Mouse (Mus musculus) liver, embryonic 12.5 days (tissue): ENCODE data around the gene Pgap3. TPM values are rescaled to one million over a fixed set of nuclear protein-coding genes. Genes with fewer than 3 reads are reported as not detected.

Experiments used
- ATAC-seq: fragments of 200-750 bp; cut with Nextera tagmentation; 2 replicates; pipeline ENCODE4 v1.8.0; 2017; ENCODE audit warnings: moderate number of reproducible peaks, mild to moderate bottlenecking, moderate library complexity
- H3K27ac ChIP-seq: fragments of 300-500 bp; sonication (generic); 2 replicates; pipeline ENCODE4 v1.5.1; 2016; ENCODE audit warnings: mild to moderate bottlenecking
- H3K27me3 ChIP-seq: fragments of 300-500 bp; sonication (generic); replicated peaks from 2 replicates; pipeline ENCODE4 v1.6.1; 2016; ENCODE audit warnings: mild to moderate bottlenecking, moderate library complexity
- H3K36me3 ChIP-seq: fragments of 300-500 bp; sonication (generic); 2 replicates; pipeline ENCODE4 v1.6.1; 2016; ENCODE audit warnings: mild to moderate bottlenecking, moderate library complexity
- H3K4me1 ChIP-seq: fragments of 300-500 bp; sonication (generic); 2 replicates; pipeline ENCODE4 v1.6.1; 2016
- H3K4me2 ChIP-seq: fragments of 300-500 bp; sonication (generic); 2 replicates; pipeline ENCODE4 v1.6.1; 2016; ENCODE audit warnings: mild to moderate bottlenecking, moderate library complexity
- H3K4me3 ChIP-seq: fragments of 300-500 bp; sonication (generic); 2 replicates; pipeline ENCODE4 v1.5.1; 2016; ENCODE audit warnings: mild to moderate bottlenecking, moderate library complexity
- H3K9ac ChIP-seq: fragments of 300-500 bp; sonication (generic); 2 replicates; pipeline ENCODE4 v1.6.1; 2016; ENCODE audit warnings: mild to moderate bottlenecking, moderate library complexity
- H3K9me3 ChIP-seq: fragments of 300-500 bp; sonication (generic); replicated peaks from 2 replicates; pipeline ENCODE4 v1.6.1; 2016; ENCODE audit warnings: mild to moderate bottlenecking, moderate library complexity
- WGBS: fragments of 180-500 bp; shearing (Covaris S2); methylation state at CpG from one replicate; pipeline ENCODE4 v1.1.7; 2016; ENCODE audit not compliant: insufficient replicate concordance; 5-methylcytosine and 5-hydroxymethylcytosine counted together
- polyA plus RNA-seq: library from polyadenylated mRNA; unstranded; fragments of >200 nt; fragmentation: Nextera tagmentation; extraction: Ambion mirVana; gene quantifications from 2 replicates; pipeline ENCODE4 v1.2.1, GENCODE M21; 2016

The Pgap3 gene
- polyA plus RNA-seq, 1 experiment from 2014 or later: 3.5 TPM

- no peak for ATAC-seq
- Histone ChIP-seq H3K27me3 (no peaks in the 10 kb centered on the region), H3K9me3 (no peaks in the 10 kb centered on the region), H3K4me3 (no peak overlapping the region), H3K4me2 (no peak overlapping the region), H3K4me1 (peaks cover 9% of the 10 kb centered on the region), H3K9ac (no peak overlapping the region), H3K36me3 (0 out of 2 replicates have a peak, but pooled peaks cover 17% of the 10 kb centered on the region), H3K27ac (no peak overlapping the region)
- 68% methylated on average over 9 of the region's 9 CpGs for WGBS
Observed at GRCm38 (mm10) chr11:98435723-98436122, 35.4 kb upstream of the Pgap3 start.

- no peak for ATAC-seq
- Histone ChIP-seq H3K27me3 (0 out of 2 replicates have a peak, but pooled peaks cover 5% of the 10 kb centered on the region), H3K4me2 (no peak overlapping the region), H3K4me3 (no peak overlapping the region), H3K27ac (no peak overlapping the region), H3K36me3 (peaks cover 24% of the 10 kb centered on the region; the same call in 1 of the 2 replicates), H3K4me1 (no peaks in the 10 kb centered on the region), H3K9me3 (no peaks in the 10 kb centered on the region), H3K9ac (no peak overlapping the region)
- 54% methylated on average over 9 of the region's 9 CpGs for WGBS
Observed at GRCm38 (mm10) chr11:98431743-98432502, 31.6 kb upstream of the Pgap3 start.

- Histone ChIP-seq H3K9me3 (no peaks in the 10 kb centered on the region), H3K36me3 (peaks cover 15% of the 10 kb centered on the region; the same call in 1 of the 2 replicates), H3K27ac (no peak overlapping the region), H3K4me2 (no peak overlapping the region), H3K27me3 (0 out of 2 replicates have a peak, but pooled peaks cover 9% of the 10 kb centered on the region), H3K9ac (no peak overlapping the region), H3K4me3 (no peak overlapping the region), H3K4me1 (no peaks in the 10 kb centered on the region)
- 81% methylated on average over 5 of the region's 5 CpGs for WGBS
- no peak for ATAC-seq
Observed at GRCm38 (mm10) chr11:98428436-98428835, 28.1 kb upstream of the Pgap3 start.

- Histone ChIP-seq H3K9ac (no peak overlapping the region), H3K9me3 (no peaks in the 10 kb centered on the region), H3K4me2 (no peak overlapping the region), H3K27me3 (peaks cover 14% of the 10 kb centered on the region; the same call in 1 of the 2 replicates), H3K4me3 (no peak overlapping the region), H3K27ac (no peak overlapping the region), H3K4me1 (no peaks in the 10 kb centered on the region), H3K36me3 (peaks cover 22% of the 10 kb centered on the region; the same call in 1 of the 2 replicates)
- no peak for ATAC-seq
- WGBS: 74% methylated on average over 7 of the region's 7 CpGs
Observed at GRCm38 (mm10) chr11:98426592-98426991, 26.3 kb upstream of the Pgap3 start.

GRCm38 (mm10) chr11:98418939-98419547, 18.8 kb upstream of the Pgap3 start:
- WGBS: 61% methylated on average over 10 of the region's 10 CpGs
- Histone ChIP-seq H3K27me3 (peaks cover 65% of the 10 kb centered on the region), H3K9ac (no peak overlapping the region), H3K4me3 (no peak overlapping the region), H3K36me3 (peaks cover 10% of the 10 kb centered on the region; the same call in 1 of the 2 replicates), H3K27ac (no peak overlapping the region), H3K4me1 (peaks cover 9% of the 10 kb centered on the region; the same call in 1 of the 2 replicates), H3K4me2 (no peak overlapping the region), H3K9me3 (no peaks in the 10 kb centered on the region)
- ATAC-seq: no peak

GRCm38 (mm10) chr11:98418273-98418672, 18.0 kb upstream of the Pgap3 start:
- peaks cover 10% of the 10 kb centered on the region; the same call in 1 of the 2 replicates for H3K36me3 ChIP-seq
- 63% methylated on average over 6 of the region's 6 CpGs for WGBS
- no peak overlapping the region for H3K4me2 ChIP-seq
- peaks cover 73% of the 10 kb centered on the region for H3K27me3 ChIP-seq
- H3K9me3 ChIP-seq: no peaks in the 10 kb centered on the region
- H3K4me3 ChIP-seq: no peak overlapping the region
- H3K9ac ChIP-seq: no peak overlapping the region
- no peak overlapping the region for H3K27ac ChIP-seq
- H3K4me1 ChIP-seq: peaks cover 13% of the 10 kb centered on the region; the same call in 1 of the 2 replicates
- ATAC-seq: no peak

GRCm38 (mm10) chr11:98417074-98417473, 16.8 kb upstream of the Pgap3 start:
- H3K4me1 ChIP-seq: peaks cover 13% of the 10 kb centered on the region; the same call in 1 of the 2 replicates
- no peak overlapping the region for H3K9ac ChIP-seq
- no peak for ATAC-seq
- H3K36me3 ChIP-seq: peaks cover 2% of the 10 kb centered on the region; the same call in 1 of the 2 replicates
- H3K4me3 ChIP-seq: no peak overlapping the region
- no peak overlapping the region for H3K27ac ChIP-seq
- WGBS: 43% methylated on average over 1 of the region's 1 CpGs
- no peaks in the 10 kb centered on the region for H3K9me3 ChIP-seq
- peaks cover 84% of the 10 kb centered on the region for H3K27me3 ChIP-seq
- no peak overlapping the region for H3K4me2 ChIP-seq

GRCm38 (mm10) chr11:98414162-98414561, 13.9 kb upstream of the Pgap3 start:
- WGBS: 34% methylated on average over 2 of the region's 2 CpGs
- H3K9ac ChIP-seq: no peak overlapping the region
- H3K9me3 ChIP-seq: no peaks in the 10 kb centered on the region
- peak overlapping the region; percentile 60; the same call in 1 of the 2 replicates for H3K4me2 ChIP-seq
- no peaks in the 10 kb centered on the region for H3K36me3 ChIP-seq
- peaks cover 90% of the 10 kb centered on the region for H3K27me3 ChIP-seq
- no peak overlapping the region for H3K27ac ChIP-seq
- peaks cover 16% of the 10 kb centered on the region for H3K4me1 ChIP-seq
- ATAC-seq: no peak
- H3K4me3 ChIP-seq: no peak overlapping the region

GRCm38 (mm10) chr11:98413731-98414130, 13.4 kb upstream of the Pgap3 start:
- H3K4me3 ChIP-seq: peak overlapping the region; percentile 60; the same call in 1 of the 2 replicates
- H3K4me1 ChIP-seq: peaks cover 21% of the 10 kb centered on the region
- no peak overlapping the region for H3K27ac ChIP-seq

GRCm38 (mm10) chr11:98412797-98413301, 12.6 kb upstream of the Pgap3 start:
- H3K4me3 ChIP-seq: peak overlapping the region; percentile 60
- H3K4me2 ChIP-seq: peak overlapping the region; percentile 60
- peak overlapping the region; percentile 58 for H3K9ac ChIP-seq
- WGBS: under 1% methylated on average over 40 of the region's 40 CpGs
- H3K27me3 ChIP-seq: peaks cover 86% of the 10 kb centered on the region
- H3K4me1 ChIP-seq: peaks cover 23% of the 10 kb centered on the region
- H3K27ac ChIP-seq: peak overlapping the region; percentile 56; the same call in 1 of the 2 replicates
- H3K36me3 ChIP-seq: no peaks in the 10 kb centered on the region
- no peaks in the 10 kb centered on the region for H3K9me3 ChIP-seq
- no peak for ATAC-seq

More at GRCm38 (mm10) chr11:98413731-98414130, 13.4 kb upstream of the Pgap3 start:
- Histone ChIP-seq H3K36me3 (no peaks in the 10 kb centered on the region), H3K9ac (no peak overlapping the region), H3K4me2 (peak overlapping the region; percentile 60), H3K27me3 (peaks cover 90% of the 10 kb centered on the region), H3K9me3 (no peaks in the 10 kb centered on the region)
- 31% methylated on average over 7 of the region's 7 CpGs for WGBS
- no peak for ATAC-seq

- ATAC-seq: peak; percentile 55
- peak within 1 kb of the TSS; percentile 58 for H3K9ac ChIP-seq
- H3K27ac ChIP-seq: peak within 1 kb of the TSS; percentile 56; the same call in 1 of the 2 replicates
- H3K4me2 ChIP-seq: peak within 1 kb of the TSS; percentile 60
- no peaks in the 10 kb centered on the region for H3K9me3 ChIP-seq
- under 1% methylated on average over 49 of the region's 49 CpGs for WGBS
- no peaks in the 10 kb centered on the region for H3K36me3 ChIP-seq
- H3K4me3 ChIP-seq: peak within 1 kb of the TSS; percentile 60
- H3K27me3 ChIP-seq: peaks cover 87% of the 10 kb centered on the region
- peaks cover 22% of the 10 kb centered on the region for H3K4me1 ChIP-seq
Observed at GRCm38 (mm10) chr11:98412273-98412796, 12.0 kb upstream of the Pgap3 start, which contains the start of gene Erbb2. Gene Erbb2 (plus strand): TSS chr11:98412470.
